Mouse (Mus musculus): ENCODE measurements around the gene Gm20883. TPM values are rescaled to one million over a fixed set of nuclear protein-coding genes. Genes with fewer than 3 reads are reported as not detected.

The Gm20883 gene
- not detected in 2 replicates for polyA plus RNA-seq (2015; fragmentation: Nextera tagmentation; extraction: Ambion mirVana)

GRCm38 (mm10) chrY:50607951-50608350 is at the start of gene Gm20883:
TSS of gene Gm20883 (plus strand) at chrY:50608251.

